Mouse (Mus musculus) intestine, postnatal 0 days (tissue): ENCODE results near the gene Pla2g2f. TPM values are rescaled to one million over a fixed set of nuclear protein-coding genes. Genes with fewer than 3 reads are reported as not detected.

Source experiments
- ATAC-seq: fragments of 200-750 bp; cut with Nextera tagmentation; 2 replicates; pipeline ENCODE4 v1.8.0; 2017; ENCODE audit warnings: mild to moderate bottlenecking, moderate TSS enrichment, moderate library complexity
- H3K27ac ChIP-seq: fragments of 300-500 bp; sonication (generic); 2 replicates; pipeline ENCODE4 v1.5.1; 2014; ENCODE audit warnings: mild to moderate bottlenecking, low read depth, low read length, moderate library complexity
- H3K27me3 ChIP-seq: fragments of 300-500 bp; sonication (generic); replicated peaks from 2 replicates; pipeline ENCODE4 v1.6.1; 2014; ENCODE audit warnings: low read length, mixed read lengths; ENCODE audit not compliant: control insufficient read depth, insufficient read depth
- H3K36me3 ChIP-seq: fragments of 300-500 bp; sonication (generic); 2 replicates; pipeline ENCODE4 v1.6.1; 2014; ENCODE audit warnings: mild to moderate bottlenecking, moderate library complexity; ENCODE audit not compliant: control insufficient read depth, insufficient read depth
- H3K4me1 ChIP-seq: fragments of 300-500 bp; sonication (generic); replicated peaks from 2 replicates; pipeline ENCODE4 v1.6.1; 2014; ENCODE audit warnings: antibody characterized with exemption, low read length, mixed read lengths; ENCODE audit not compliant: control insufficient read depth, insufficient read depth
- H3K4me2 ChIP-seq: fragments of 300-500 bp; sonication (generic); replicated peaks from 2 replicates; pipeline ENCODE4 v1.6.1; 2014; ENCODE audit warnings: low read depth, mild to moderate bottlenecking, moderate library complexity
- H3K4me3 ChIP-seq: fragments of 300-500 bp; sonication (generic); 2 replicates; pipeline ENCODE4 v1.5.1; 2014; ENCODE audit warnings: low read depth, low read length
- H3K9ac ChIP-seq: fragments of 300-500 bp; sonication (generic); 2 replicates; pipeline ENCODE4 v1.6.1; 2014; ENCODE audit warnings: mild to moderate bottlenecking, low read depth, low read length
- H3K9me3 ChIP-seq: fragments of 300-500 bp; sonication (generic); 2 replicates; pipeline ENCODE4 v1.6.1; 2016; ENCODE audit warnings: mixed run types; ENCODE audit not compliant: control insufficient read depth
- CTCF ChIP-seq: sonication (generic); IDR thresholded peaks from 2 replicates; pipeline ENCODE4 v1.5.1; 2016; ENCODE audit warnings: low read depth, mild to moderate bottlenecking, control low read depth, antibody characterized with exemption, moderate library complexity
- WGBS: fragments of 180-500 bp; shearing (Covaris S2); extraction: QIAGEN DNeasy Blood & Tissue Kit; methylation state at CpG from one replicate; pipeline ENCODE4 v1.1.7; 2014; 5-methylcytosine and 5-hydroxymethylcytosine counted together
- polyA plus RNA-seq: library from polyadenylated mRNA; unstranded; fragments of >200 nt; fragmentation: Nextera tagmentation; extraction: Ambion mirVana; gene quantifications from 2 replicates; pipeline ENCODE4 v1.2.1, GENCODE M21; 2015

The Pla2g2f gene
- 0.46 and 0.64 TPM in 2 replicates for polyA plus RNA-seq

DNA sequence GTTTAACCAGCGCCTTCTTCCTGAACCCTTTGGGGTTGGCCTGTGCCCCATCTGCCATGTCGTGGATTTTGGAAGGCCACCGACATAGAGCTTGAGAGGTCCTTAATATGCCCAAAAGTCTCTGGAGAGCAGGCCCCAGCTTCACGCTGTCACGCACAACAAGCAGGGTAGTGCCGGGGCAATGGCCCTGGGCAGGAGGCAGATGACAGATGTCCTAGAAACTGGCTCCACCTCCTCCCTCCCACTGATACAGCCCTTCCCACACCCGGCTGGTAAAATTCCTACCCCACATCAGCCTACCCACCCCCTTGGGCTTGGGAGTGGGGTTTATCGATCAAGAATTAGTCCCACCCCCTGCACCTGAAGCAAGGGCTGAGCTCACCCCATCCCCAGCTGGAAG lies at the start of gene Pla2g2f:
Gene Pla2g2f, minus strand, starts transcription at position 211 of the 400 bp plus-strand sequence.
- no peaks in the 10 kb centered on the region for H3K27me3 ChIP-seq
- no peak within 1 kb of the TSS for H3K4me3 ChIP-seq
- no peaks in the 10 kb centered on the region for H3K9me3 ChIP-seq
- 78% methylated on average over 8 of the region's 8 CpGs for WGBS
- H3K36me3 ChIP-seq = no peaks in the 10 kb centered on the region
- H3K9ac ChIP-seq = no peak within 1 kb of the TSS
- no peak within 1 kb of the TSS for H3K4me2 ChIP-seq
- no peak within 1 kb of the TSS for H3K27ac ChIP-seq
- no peak for TF ChIP-seq CTCF
- no peak for ATAC-seq
- 0 out of 2 replicates have a peak, but pooled peaks cover 3% of the 10 kb centered on the region for H3K4me1 ChIP-seq

DNA sequence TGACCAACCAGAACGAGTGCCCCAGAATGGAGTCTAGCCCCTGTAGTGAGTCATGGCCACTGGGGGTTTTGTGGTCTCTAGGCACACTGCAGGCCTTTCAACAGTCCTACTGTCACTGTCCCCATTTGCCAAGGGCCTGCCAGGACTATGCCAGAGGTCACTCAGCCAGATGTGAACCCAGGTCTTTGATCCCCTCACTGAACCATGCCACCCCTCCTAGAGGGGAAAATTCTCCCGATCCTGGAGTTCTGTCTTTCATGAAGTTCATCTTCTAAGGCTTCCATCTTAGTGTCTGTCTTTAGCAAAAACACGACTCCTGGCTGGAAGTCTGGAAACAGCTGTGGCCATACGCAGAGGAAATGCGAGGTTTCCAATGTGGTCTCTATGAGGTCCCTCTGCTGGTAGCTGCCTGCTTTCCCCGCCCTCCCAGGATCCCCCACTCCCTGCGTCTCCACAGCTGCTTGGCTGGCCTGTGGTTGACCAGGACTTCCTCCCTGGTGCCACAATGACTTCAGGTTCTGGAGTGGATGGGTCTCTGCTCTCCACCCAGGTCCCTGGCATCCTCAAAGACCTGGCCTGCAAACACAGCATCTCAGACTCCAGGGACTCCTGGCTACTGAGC lies 49.6 kb upstream of the Pla2g2f start:
- no peak overlapping the region for H3K4me3 ChIP-seq

DNA sequence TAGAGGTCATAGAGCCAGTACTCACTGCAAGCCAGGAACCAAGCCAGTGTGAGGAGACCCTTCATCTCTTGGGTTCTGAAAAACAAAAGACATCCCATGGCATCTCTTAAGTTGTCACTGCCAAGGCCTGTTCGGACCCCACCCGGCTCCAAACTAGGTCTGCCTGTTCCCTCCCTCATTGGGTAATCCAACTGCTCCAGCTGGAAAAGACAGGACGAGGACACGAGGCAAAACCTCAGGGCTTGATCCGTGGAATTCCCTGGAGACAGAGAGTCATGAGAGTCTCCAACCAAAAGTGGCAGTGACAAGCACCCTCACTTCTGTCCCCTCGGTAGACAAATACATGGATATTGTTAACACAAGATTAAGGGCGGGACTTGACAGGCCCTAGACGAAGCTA lies 48.7 kb upstream of the Pla2g2f start:
- Histone ChIP-seq H3K4me1 (no peaks in the 10 kb centered on the region), H3K27me3 (no peaks in the 10 kb centered on the region), H3K36me3 (no peaks in the 10 kb centered on the region), H3K9me3 (no peaks in the 10 kb centered on the region), H3K4me2 (no peak overlapping the region), H3K4me3 (no peak overlapping the region), H3K9ac (no peak overlapping the region), H3K27ac (no peak overlapping the region)
- no peak for ATAC-seq
- 73% methylated on average over 8 of the region's 8 CpGs for WGBS
- no peak for TF ChIP-seq CTCF

More for the DNA sequence above, 49.6 kb upstream of the Pla2g2f start:
- no peak overlapping the region for H3K27ac ChIP-seq
- TF ChIP-seq CTCF = peak; percentile 45
- no peaks in the 10 kb centered on the region for H3K4me1 ChIP-seq
- H3K9ac ChIP-seq = no peak overlapping the region
- WGBS = 57% methylated on average over 7 of the region's 7 CpGs
- no peak overlapping the region for H3K4me2 ChIP-seq
- no peaks in the 10 kb centered on the region for H3K9me3 ChIP-seq
- no peak for ATAC-seq
- H3K36me3 ChIP-seq = no peaks in the 10 kb centered on the region
- H3K27me3 ChIP-seq = no peaks in the 10 kb centered on the region

DNA sequence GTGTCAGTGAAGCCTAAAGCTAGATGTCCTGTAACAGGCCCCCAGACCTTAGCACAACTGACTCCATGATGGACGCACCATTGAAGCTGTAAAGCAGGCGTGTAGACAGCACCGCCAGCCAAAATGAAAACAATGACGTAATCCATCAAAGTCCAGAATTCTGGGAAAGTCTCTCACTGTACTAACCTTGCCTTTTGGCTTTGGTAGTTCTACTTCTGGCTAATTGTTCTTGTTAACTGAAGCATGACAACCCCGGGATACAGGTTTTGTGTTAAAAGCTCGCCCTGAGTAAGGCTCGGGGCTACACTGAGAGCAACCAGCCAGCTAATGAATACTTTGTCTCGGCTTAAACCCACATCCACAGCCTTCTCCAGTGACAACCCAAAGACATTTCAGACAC lies 47.8 kb upstream of the Pla2g2f start:
- no peak overlapping the region for H3K4me2 ChIP-seq
- H3K9me3 ChIP-seq = no peaks in the 10 kb centered on the region
- H3K27ac ChIP-seq = no peak overlapping the region
- H3K4me3 ChIP-seq = no peak overlapping the region
- no peaks in the 10 kb centered on the region for H3K4me1 ChIP-seq
- WGBS = 69% methylated on average over 8 of the region's 8 CpGs
- no peak for ATAC-seq
- TF ChIP-seq CTCF = no peak
- H3K9ac ChIP-seq = no peak overlapping the region
- H3K36me3 ChIP-seq = no peaks in the 10 kb centered on the region
- H3K27me3 ChIP-seq = no peaks in the 10 kb centered on the region

DNA sequence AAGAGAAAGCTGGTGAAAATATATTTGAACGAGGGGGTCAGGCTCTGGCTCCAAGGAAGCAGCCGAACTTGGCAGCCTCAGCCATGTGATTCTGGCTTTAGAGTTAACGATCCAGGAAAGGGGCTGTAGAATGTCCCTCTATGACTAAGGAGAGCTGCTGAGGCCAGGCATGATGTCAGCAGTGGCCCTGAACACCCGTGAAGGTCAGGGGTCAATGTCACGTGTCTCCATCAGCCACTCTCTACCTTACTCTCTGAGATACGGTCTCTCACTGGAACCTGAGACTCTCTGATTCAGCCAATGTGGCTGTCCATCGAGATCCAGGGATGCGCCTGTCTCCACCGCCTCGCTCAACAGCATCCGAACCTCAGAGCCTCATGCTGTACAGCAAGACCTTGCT lies 45.5 kb upstream of the Pla2g2f start:
- H3K27ac ChIP-seq = no peak overlapping the region
- no peak overlapping the region for H3K9ac ChIP-seq
- no peak for ATAC-seq
- 84% methylated on average over 11 of the region's 11 CpGs for WGBS
- H3K27me3 ChIP-seq = no peaks in the 10 kb centered on the region
- no peak overlapping the region for H3K4me2 ChIP-seq
- no peak for TF ChIP-seq CTCF
- H3K36me3 ChIP-seq = no peaks in the 10 kb centered on the region
- H3K9me3 ChIP-seq = no peaks in the 10 kb centered on the region
- H3K4me3 ChIP-seq = no peak overlapping the region
- H3K4me1 ChIP-seq = no peaks in the 10 kb centered on the region

DNA sequence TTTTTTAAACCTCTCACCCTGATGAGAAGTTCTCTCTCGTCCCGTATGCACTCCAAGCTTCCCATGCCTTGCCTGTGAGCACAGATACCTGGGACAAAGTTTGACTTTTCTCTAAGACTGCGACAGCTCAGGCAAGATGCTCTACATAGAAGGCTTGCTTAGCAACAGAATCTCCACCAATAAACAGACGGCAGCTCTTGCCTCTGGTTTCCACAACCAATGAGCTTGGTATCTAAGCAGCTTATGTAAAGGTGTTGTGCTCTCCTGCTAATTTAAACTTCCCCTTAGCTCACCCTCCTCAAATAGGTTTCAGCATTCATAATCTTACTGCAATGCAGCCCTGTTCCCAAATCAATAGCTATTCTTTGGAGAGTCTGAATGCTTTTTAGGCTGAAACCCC lies 44.2 kb upstream of the Pla2g2f start:
- ATAC-seq = no peak
- 75% methylated on average over 4 of the region's 4 CpGs for WGBS
- Histone ChIP-seq H3K36me3 (no peaks in the 10 kb centered on the region), H3K9me3 (no peaks in the 10 kb centered on the region), H3K4me1 (no peaks in the 10 kb centered on the region), H3K4me3 (no peak overlapping the region), H3K27me3 (no peaks in the 10 kb centered on the region), H3K27ac (no peak overlapping the region), H3K9ac (no peak overlapping the region), H3K4me2 (no peak overlapping the region)
- TF ChIP-seq CTCF = no peak
